Mouse (Mus musculus): ENCODE measurements around the gene Exosc1.

DNA sequence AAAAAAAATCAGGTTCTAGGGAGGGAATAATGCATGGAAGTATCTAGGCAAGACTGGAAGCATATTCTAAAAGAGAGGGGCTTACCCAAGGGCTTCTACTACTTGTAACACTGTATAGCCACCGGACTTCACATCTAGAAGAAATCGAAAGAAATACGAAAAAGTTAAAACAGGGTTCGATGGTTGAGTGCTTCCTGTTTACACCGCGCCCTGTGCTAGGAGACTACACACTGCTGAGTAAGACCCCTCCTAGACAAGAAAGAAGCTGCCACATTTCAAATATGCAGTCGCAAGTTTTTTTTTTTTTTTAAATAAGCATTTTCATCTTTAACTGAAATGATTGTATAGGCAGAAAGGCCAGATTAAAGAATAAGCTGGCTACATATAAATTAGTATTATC, 36.4 kb upstream of the Exosc1 start:
- TF ChIP-seq CTCF (IDR thresholded peaks at IDR 0.05; ENCODE audit: extremely low read depth, insufficient read length, insufficient replicate concordance, low read depth, low read length): no peak
- no peak for TF ChIP-seq POLR2A (IDR thresholded peaks at IDR 0.05; ENCODE audit: low read depth, low read length)
